Mouse (Mus musculus): ENCODE measurements around the gene Wnt3a. TPM values are rescaled to one million over a fixed set of nuclear protein-coding genes. Genes with fewer than 3 reads are reported as not detected.

The Wnt3a gene
- polyA plus RNA-seq, 1 experiment = 1.1 TPM

DNA sequence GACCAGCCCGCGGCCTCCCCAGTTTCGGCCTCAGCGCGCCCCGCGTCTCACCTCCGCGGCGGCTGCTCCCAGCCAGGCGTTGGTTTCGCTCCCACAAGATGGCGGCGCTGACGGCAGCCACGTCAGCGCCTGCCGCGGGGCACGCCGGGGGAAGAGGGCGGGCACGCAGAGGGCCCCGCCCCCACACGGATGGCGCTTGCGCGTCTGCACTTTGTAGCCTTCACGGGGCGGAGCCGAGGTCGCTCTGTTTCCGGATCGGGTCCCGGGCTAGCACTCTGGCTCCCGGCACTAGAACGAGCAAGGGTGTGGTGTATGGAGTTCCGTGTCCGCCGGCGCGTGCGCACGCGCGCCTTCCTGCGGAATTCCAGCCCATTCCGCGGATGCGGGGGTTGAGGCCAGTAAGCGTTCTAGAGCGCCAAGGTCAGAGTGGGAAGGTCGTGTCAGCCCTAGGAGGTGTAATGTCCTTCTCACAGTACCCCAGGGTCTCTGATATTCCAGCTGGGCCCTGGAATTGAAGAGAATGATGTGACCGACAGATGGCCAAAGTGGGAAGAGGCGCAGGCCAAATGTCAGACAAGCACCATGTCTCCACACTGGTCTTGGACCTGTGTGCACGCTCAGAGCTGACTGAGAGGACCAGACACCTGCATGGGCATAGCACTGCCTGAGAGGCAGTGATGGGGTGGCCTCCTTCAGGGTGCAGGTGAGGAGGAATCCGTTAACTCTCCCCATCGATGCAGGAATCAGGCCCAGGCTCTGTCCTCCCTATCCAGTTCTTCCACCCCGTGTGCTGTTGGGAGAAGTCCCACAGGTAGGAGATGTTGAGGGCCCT lies 62.2 kb downstream of the Wnt3a start, which contains the start of gene Arf1:
Gene Arf1, minus strand, starts transcription at position 149 of the 832 bp plus-strand sequence.
- DNase-seq (ENCODE audit: low read depth) = peak; percentile 98
- TF ChIP-seq CTCF (IDR thresholded peaks at IDR 0.05; ENCODE audit: borderline replicate concordance, extremely low read depth, insufficient read depth, insufficient read length) (no peak), POLR2A (IDR thresholded peaks at IDR 0.05; ENCODE audit: borderline replicate concordance, extremely low read depth, insufficient read depth, insufficient read length, poor library complexity, severe bottlenecking) (peak; percentile 95)

- DNase-seq (ENCODE audit: low read depth) = no peak
- TF ChIP-seq CTCF (IDR thresholded peaks at IDR 0.05; ENCODE audit: borderline replicate concordance, extremely low read depth, insufficient read depth, insufficient read length) (no peak), POLR2A (IDR thresholded peaks at IDR 0.05; ENCODE audit: borderline replicate concordance, extremely low read depth, insufficient read depth, insufficient read length, poor library complexity, severe bottlenecking) (no peak)
These were observed 62.9 kb downstream of the Wnt3a start for GRCm38 (mm10) chr11:59227604-59228121.

DNA sequence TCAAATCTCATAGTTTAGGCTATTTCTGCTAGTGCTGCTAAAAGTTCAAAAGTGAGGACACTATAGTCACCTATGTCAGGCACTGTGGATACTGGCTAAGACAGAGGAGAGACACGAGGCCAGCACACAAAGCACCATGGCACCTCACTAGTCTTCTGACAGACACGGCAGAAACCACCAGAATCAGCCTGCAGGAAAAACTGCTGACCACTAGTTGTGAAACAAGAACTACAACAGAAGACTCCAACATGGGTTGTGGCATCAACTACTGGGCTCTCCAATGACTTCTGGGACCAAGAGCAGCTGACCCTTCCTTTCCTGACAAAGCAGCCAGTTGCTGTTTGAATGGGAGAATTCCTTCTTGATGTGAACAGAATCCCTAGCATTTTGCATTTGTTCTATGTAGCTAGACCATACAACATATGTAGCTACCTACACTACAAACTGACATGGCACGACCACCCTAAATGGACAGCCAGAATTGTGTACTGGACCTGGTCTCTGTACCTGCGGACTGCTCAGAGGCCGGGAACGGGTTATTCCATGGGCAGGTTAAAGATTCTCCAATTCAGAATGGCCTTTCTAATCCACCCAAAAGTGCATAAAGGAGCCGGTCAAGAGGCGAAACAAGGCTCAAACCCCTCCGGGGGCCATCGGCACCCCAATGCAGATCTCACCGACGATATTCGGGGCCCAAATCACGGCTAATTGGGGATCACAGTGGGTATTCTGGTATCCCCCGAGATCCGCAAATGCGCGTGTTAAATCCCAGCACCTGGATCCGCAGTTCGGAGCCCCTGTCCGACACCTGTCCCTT lies 63.6 kb downstream of the Wnt3a start:
- DNase-seq (ENCODE audit: low read depth) = no peak
- TF ChIP-seq CTCF (IDR thresholded peaks at IDR 0.05; ENCODE audit: borderline replicate concordance, extremely low read depth, insufficient read depth, insufficient read length) = no peak
- TF ChIP-seq POLR2A (IDR thresholded peaks at IDR 0.05; ENCODE audit: borderline replicate concordance, extremely low read depth, insufficient read depth, insufficient read length, poor library complexity, severe bottlenecking) = no peak

- TF ChIP-seq CTCF (IDR thresholded peaks at IDR 0.05; ENCODE audit: borderline replicate concordance, extremely low read depth, insufficient read depth, insufficient read length) (no peak), POLR2A (IDR thresholded peaks at IDR 0.05; ENCODE audit: borderline replicate concordance, extremely low read depth, insufficient read depth, insufficient read length, poor library complexity, severe bottlenecking) (no peak)
These were observed 64.3 kb downstream of the Wnt3a start for GRCm38 (mm10) chr11:59226251-59226650.

DNA sequence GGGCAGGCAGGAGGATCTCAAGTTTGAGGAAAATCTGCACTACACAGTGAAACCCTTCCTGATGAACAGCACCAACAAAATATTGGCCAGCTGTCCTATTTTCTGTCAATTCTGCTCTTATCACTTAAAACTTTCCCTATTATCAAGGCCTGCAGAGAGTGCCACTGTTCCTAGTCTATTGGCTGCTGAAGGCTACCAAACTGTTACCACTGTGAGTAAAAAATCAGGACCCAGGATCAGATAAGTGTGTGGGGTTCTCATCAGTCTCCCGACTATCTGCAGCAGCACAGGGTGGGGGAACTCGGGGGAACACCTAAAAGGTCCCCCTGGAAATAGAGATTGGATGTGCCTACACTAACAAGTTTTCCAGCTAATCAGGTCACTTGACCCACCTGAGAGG lies 65.4 kb downstream of the Wnt3a start:
- no peak for DNase-seq (ENCODE audit: low read depth)
- TF ChIP-seq POLR2A (IDR thresholded peaks at IDR 0.05; ENCODE audit: borderline replicate concordance, extremely low read depth, insufficient read depth, insufficient read length, poor library complexity, severe bottlenecking) = no peak
- no peak for TF ChIP-seq CTCF (IDR thresholded peaks at IDR 0.05; ENCODE audit: borderline replicate concordance, extremely low read depth, insufficient read depth, insufficient read length)

More at GRCm38 (mm10) chr11:59226251-59226650, 64.3 kb downstream of the Wnt3a start:
- no peak for DNase-seq (ENCODE audit: low read depth)

- TF ChIP-seq CTCF (IDR thresholded peaks at IDR 0.05; ENCODE audit: borderline replicate concordance, extremely low read depth, insufficient read depth, insufficient read length) (no peak), POLR2A (IDR thresholded peaks at IDR 0.05; ENCODE audit: borderline replicate concordance, extremely low read depth, insufficient read depth, insufficient read length, poor library complexity, severe bottlenecking) (no peak)
- no peak for DNase-seq (ENCODE audit: low read depth)
These were observed 66.1 kb downstream of the Wnt3a start for GRCm38 (mm10) chr11:59224470-59224869.

- no peak for TF ChIP-seq POLR2A (IDR thresholded peaks at IDR 0.05; ENCODE audit: borderline replicate concordance, extremely low read depth, insufficient read depth, insufficient read length, poor library complexity, severe bottlenecking)
- no peak for TF ChIP-seq CTCF (IDR thresholded peaks at IDR 0.05; ENCODE audit: borderline replicate concordance, extremely low read depth, insufficient read depth, insufficient read length)
These were observed 66.5 kb downstream of the Wnt3a start for GRCm38 (mm10) chr11:59224025-59224424.

DNA sequence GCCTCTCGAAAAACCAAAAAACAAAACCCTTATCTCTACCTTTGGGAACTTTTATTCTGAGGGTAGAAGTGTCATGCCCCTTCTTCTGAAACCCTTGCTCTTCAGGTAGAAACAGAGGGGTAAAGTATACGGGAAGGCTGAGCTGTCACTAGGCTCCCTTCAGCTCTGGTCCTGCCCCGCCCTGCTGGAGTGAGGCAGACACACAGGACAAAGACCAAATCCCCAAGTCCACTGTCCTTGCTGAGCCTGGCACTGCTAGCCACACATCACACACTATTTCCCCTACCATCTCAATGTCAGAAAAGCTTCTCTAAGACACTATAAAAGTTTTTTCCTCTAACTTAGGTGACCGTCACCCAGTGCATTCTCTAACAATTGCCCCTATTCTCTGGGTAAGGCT lies 68.2 kb downstream of the Wnt3a start:
- TF ChIP-seq POLR2A (IDR thresholded peaks at IDR 0.05; ENCODE audit: borderline replicate concordance, extremely low read depth, insufficient read depth, insufficient read length, poor library complexity, severe bottlenecking) (no peak), CTCF (IDR thresholded peaks at IDR 0.05; ENCODE audit: borderline replicate concordance, extremely low read depth, insufficient read depth, insufficient read length) (no peak)
- DNase-seq (ENCODE audit: low read depth) = no peak

More at GRCm38 (mm10) chr11:59224025-59224424, 66.5 kb downstream of the Wnt3a start:
- no peak for DNase-seq (ENCODE audit: low read depth)

GRCm38 (mm10) chr11:59221604-59222003 lies 68.9 kb downstream of the Wnt3a start:
- TF ChIP-seq CTCF (IDR thresholded peaks at IDR 0.05; ENCODE audit: borderline replicate concordance, extremely low read depth, insufficient read depth, insufficient read length) (no peak), POLR2A (IDR thresholded peaks at IDR 0.05; ENCODE audit: borderline replicate concordance, extremely low read depth, insufficient read depth, insufficient read length, poor library complexity, severe bottlenecking) (no peak)
- no peak for DNase-seq (ENCODE audit: low read depth)

GRCm38 (mm10) chr11:59219064-59219463 lies 71.5 kb downstream of the Wnt3a start:
- DNase-seq (ENCODE audit: low read depth) = no peak

More at GRCm38 (mm10) chr11:59219064-59219463, 71.5 kb downstream of the Wnt3a start:
- TF ChIP-seq POLR2A (IDR thresholded peaks at IDR 0.05; ENCODE audit: borderline replicate concordance, extremely low read depth, insufficient read depth, insufficient read length, poor library complexity, severe bottlenecking) (no peak), CTCF (IDR thresholded peaks at IDR 0.05; ENCODE audit: borderline replicate concordance, extremely low read depth, insufficient read depth, insufficient read length) (peak; percentile 44; the same call in 1 of the 2 replicates)

Measured in brain, embryonic 14.5 days (tissue).